Mouse (Mus musculus) testis, adult 2 months (tissue): ENCODE measurements around the gene Hipk1.
"Not testable (repeated sequence)": the region's sequence is repeated elsewhere in the genome, so short reads cannot be mapped to it uniquely, and the experiment has no call there.

Experiments used
- CTCF ChIP-seq: fragments of 200-500 bp; IDR thresholded peaks from 2 replicates; pipeline ENCODE4 v1.5.1; 2012; ENCODE audit warnings: low read depth, mild to moderate bottlenecking, inconsistent platforms, low read length, moderate library complexity; ENCODE audit not compliant: control insufficient read depth, insufficient read depth, insufficient replicate concordance
- POLR2A ChIP-seq: fragments of 200-500 bp; IDR thresholded peaks from 2 replicates; pipeline ENCODE4 v1.6.1; 2012; ENCODE audit warnings: low read depth, mild to moderate bottlenecking, inconsistent platforms, low read length, moderate library complexity; ENCODE audit not compliant: control insufficient read depth

DNA sequence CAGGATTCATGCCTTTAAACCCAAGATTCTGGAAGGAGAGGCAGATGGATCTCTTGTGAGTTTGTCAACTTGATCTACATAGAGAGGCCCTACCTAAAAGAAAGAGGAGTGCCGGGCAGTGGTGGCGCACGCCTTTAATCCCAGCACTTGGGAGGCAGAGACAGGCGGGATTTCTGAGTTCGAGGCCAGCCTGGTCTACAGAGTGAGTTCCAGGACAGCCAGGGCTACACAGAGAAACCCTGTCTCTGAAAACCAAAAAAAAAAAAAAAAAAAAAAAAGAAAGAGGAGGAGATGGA is 696 bp upstream of the Hipk1 start:
- TF ChIP-seq POLR2A, CTCF: not testable (repeated sequence)
